Mouse (Mus musculus): ENCODE measurements around the gene Ttc23.

DNA sequence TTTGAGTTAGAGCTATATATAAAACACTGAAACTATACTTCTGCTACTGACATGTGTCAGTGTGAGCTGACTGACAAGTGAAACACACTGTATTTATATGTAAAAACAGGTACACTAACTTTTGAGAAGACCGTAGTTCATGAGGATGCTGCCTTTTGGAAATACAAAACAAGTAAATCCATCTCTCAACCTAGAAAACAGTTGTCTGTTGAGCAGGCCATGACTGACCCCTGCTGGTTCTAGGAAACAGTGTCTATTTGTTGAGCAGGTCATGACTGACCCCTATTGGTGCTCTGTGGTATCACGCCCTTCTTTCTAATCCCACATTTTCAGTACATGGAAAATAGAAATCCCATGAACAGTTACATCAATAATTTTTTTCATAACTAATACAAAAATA, 16.4 kb upstream of the Ttc23 start:
- TF ChIP-seq CTCF (IDR thresholded peaks at IDR 0.05) (peak; percentile 100), EP300 (IDR thresholded peaks at IDR 0.05) (no peak; the same call in 1 of the 2 replicates)
